Mouse (Mus musculus): Measurements from ENCODE around the gene Aars2. TPM values are rescaled to one million over a fixed set of nuclear protein-coding genes. Genes with fewer than 3 reads are reported as not detected.
A peak's percentile ranks its signal among the peaks of the same experiment; 100 is the strongest.

Gene Aars2
- total and polyA plus RNA-seq, 2 experiments from 2014 or later, result 15.0 to 25.6 TPM

- TF ChIP-seq CTCF (IDR thresholded peaks at IDR 0.05; ENCODE audit: low read depth) (no peak), EP300 (IDR thresholded peaks at IDR 0.05; ENCODE audit: low read depth) (no peak)
- H3K36me3 ChIP-seq (replicated peaks; ENCODE audit: control insufficient read depth, insufficient read depth, low read length), result no peaks in the 10 kb centered on the region
- no peak overlapping the region; the same call in 1 of the 2 replicates for H3K4me3 ChIP-seq (ENCODE audit: low read depth, low read length)
- ATAC-seq (ENCODE audit: insufficient read depth, low read depth), result no peak
- DNase-seq (ENCODE audit: low spot score), result no peak
- no peak overlapping the region for H3K4me2 ChIP-seq (ENCODE audit: low read depth, low read length)
- WGBS, result 79% methylated on average over 23 of the region's 23 CpGs
- H3K27me3 ChIP-seq (ENCODE audit: control insufficient read depth, insufficient read depth, low read length), result no peaks in the 10 kb centered on the region
- H3K9me3 ChIP-seq (replicated peaks; ENCODE audit: control insufficient read depth, low read length), result no peaks in the 10 kb centered on the region
- H3K27ac ChIP-seq (ENCODE audit: low read depth), result peak overlapping the region; percentile 16; the same call in 1 of the 2 replicates
- no peaks in the 10 kb centered on the region for H3K4me1 ChIP-seq (ENCODE audit: control insufficient read depth, insufficient read depth)
- no peak overlapping the region for H3K9ac ChIP-seq (replicated peaks; ENCODE audit: low read depth, low read length)
Measured at GRCm38 (mm10) chr17:45488321-45489254, 18.1 kb upstream of the Aars2 start.

- Histone ChIP-seq H3K4me2 (ENCODE audit: low read depth, low read length) (no peak overlapping the region), H3K27me3 (ENCODE audit: control insufficient read depth, insufficient read depth, low read length) (no peaks in the 10 kb centered on the region), H3K4me3 (ENCODE audit: low read depth, low read length) (no peak overlapping the region), H3K4me1 (ENCODE audit: control insufficient read depth, insufficient read depth) (no peaks in the 10 kb centered on the region), H3K9ac (replicated peaks; ENCODE audit: low read depth, low read length) (no peak overlapping the region), H3K27ac (ENCODE audit: low read depth) (no peak overlapping the region), H3K36me3 (replicated peaks; ENCODE audit: control insufficient read depth, insufficient read depth, low read length) (no peaks in the 10 kb centered on the region), H3K9me3 (replicated peaks; ENCODE audit: control insufficient read depth, low read length) (no peaks in the 10 kb centered on the region)
- no peak for DNase-seq (ENCODE audit: low spot score)
- 72% methylated on average over 6 of the region's 6 CpGs for WGBS
- no peak for ATAC-seq (ENCODE audit: insufficient read depth, low read depth)
- no peak for TF ChIP-seq EP300 (IDR thresholded peaks at IDR 0.05; ENCODE audit: low read depth)
- TF ChIP-seq CTCF (IDR thresholded peaks at IDR 0.05; ENCODE audit: low read depth), result no peak
Measured at GRCm38 (mm10) chr17:45489736-45490135, 16.9 kb upstream of the Aars2 start.

- ATAC-seq (ENCODE audit: insufficient read depth, low read depth), result no peak
- H3K4me1 ChIP-seq (ENCODE audit: control insufficient read depth, insufficient read depth), result no peaks in the 10 kb centered on the region
- no peak overlapping the region for H3K4me2 ChIP-seq (ENCODE audit: low read depth, low read length)
- no peaks in the 10 kb centered on the region for H3K27me3 ChIP-seq (ENCODE audit: control insufficient read depth, insufficient read depth, low read length)
- no peak for TF ChIP-seq CTCF (IDR thresholded peaks at IDR 0.05; ENCODE audit: low read depth)
- TF ChIP-seq EP300 (IDR thresholded peaks at IDR 0.05; ENCODE audit: low read depth), result no peak
- H3K4me3 ChIP-seq (ENCODE audit: low read depth, low read length), result no peak overlapping the region
- H3K9ac ChIP-seq (replicated peaks; ENCODE audit: low read depth, low read length), result no peak overlapping the region
- 58% methylated on average over 13 of the region's 13 CpGs for WGBS
- no peaks in the 10 kb centered on the region for H3K36me3 ChIP-seq (replicated peaks; ENCODE audit: control insufficient read depth, insufficient read depth, low read length)
- no peak overlapping the region for H3K27ac ChIP-seq (ENCODE audit: low read depth)
- no peaks in the 10 kb centered on the region for H3K9me3 ChIP-seq (replicated peaks; ENCODE audit: control insufficient read depth, low read length)
- DNase-seq (ENCODE audit: low spot score), result no peak
Measured at GRCm38 (mm10) chr17:45490532-45491154, 16.0 kb upstream of the Aars2 start.

GRCm38 (mm10) chr17:45495398-45495797, 11.2 kb upstream of the Aars2 start:
- Histone ChIP-seq H3K36me3 (replicated peaks; ENCODE audit: control insufficient read depth, insufficient read depth, low read length) (no peaks in the 10 kb centered on the region), H3K9me3 (replicated peaks; ENCODE audit: control insufficient read depth, low read length) (no peaks in the 10 kb centered on the region), H3K4me3 (ENCODE audit: low read depth, low read length) (no peak overlapping the region), H3K9ac (replicated peaks; ENCODE audit: low read depth, low read length) (no peak overlapping the region), H3K27me3 (ENCODE audit: control insufficient read depth, insufficient read depth, low read length) (no peaks in the 10 kb centered on the region), H3K4me1 (ENCODE audit: control insufficient read depth, insufficient read depth) (0 out of 2 replicates have a peak, but pooled peaks cover 7% of the 10 kb centered on the region), H3K27ac (ENCODE audit: low read depth) (no peak overlapping the region), H3K4me2 (ENCODE audit: low read depth, low read length) (no peak overlapping the region)
- no peak for TF ChIP-seq CTCF (IDR thresholded peaks at IDR 0.05; ENCODE audit: low read depth)
- WGBS, result 76% methylated on average over 11 of the region's 11 CpGs
- no peak for ATAC-seq (ENCODE audit: insufficient read depth, low read depth)
- DNase-seq (ENCODE audit: low spot score), result no peak

- no peak for TF ChIP-seq CTCF (IDR thresholded peaks at IDR 0.05; ENCODE audit: low read depth)
- no peak for TF ChIP-seq EP300 (IDR thresholded peaks at IDR 0.05; ENCODE audit: low read depth)
- peak; percentile 82 for ATAC-seq (ENCODE audit: insufficient read depth, low read depth)
- no peaks in the 10 kb centered on the region for H3K36me3 ChIP-seq (replicated peaks; ENCODE audit: control insufficient read depth, insufficient read depth, low read length)
- no peak overlapping the region for H3K27ac ChIP-seq (ENCODE audit: low read depth)
- H3K4me2 ChIP-seq (ENCODE audit: low read depth, low read length), result no peak overlapping the region
- peaks cover 18% of the 10 kb centered on the region; the same call in 1 of the 2 replicates for H3K4me1 ChIP-seq (ENCODE audit: control insufficient read depth, insufficient read depth)
- no peaks in the 10 kb centered on the region for H3K9me3 ChIP-seq (replicated peaks; ENCODE audit: control insufficient read depth, low read length)
- no peak overlapping the region for H3K9ac ChIP-seq (replicated peaks; ENCODE audit: low read depth, low read length)
- peak; percentile 35 for DNase-seq (ENCODE audit: low spot score)
- WGBS, result 47% methylated on average over 13 of the region's 13 CpGs
- H3K4me3 ChIP-seq (ENCODE audit: low read depth, low read length), result no peak overlapping the region
- no peaks in the 10 kb centered on the region for H3K27me3 ChIP-seq (ENCODE audit: control insufficient read depth, insufficient read depth, low read length)
Measured at GRCm38 (mm10) chr17:45498397-45498796, 8.2 kb upstream of the Aars2 start.
